Mouse (Mus musculus) spleen, adult 2 months (tissue): ENCODE measurements around the gene Mllt1. TPM values are rescaled to one million over a fixed set of nuclear protein-coding genes. Genes with fewer than 3 reads are reported as not detected.

Experiments used
- DNase-seq, 2 experiments: peaks; one replicate each; pipeline versions ENCODE4 v3.0.0 to v3.0.0-alpha.2; 2012 to 2021; ENCODE audit warnings: low spot score in 2 of 2, low read depth in 1 of 2
- H3K27ac ChIP-seq: fragments of 200-500 bp; 2 replicates; pipeline ENCODE4 v1.5.1; 2012; ENCODE audit warnings: low read length, inconsistent platforms; ENCODE audit not compliant: insufficient read depth
- H3K27me3 ChIP-seq: fragments of 200-500 bp; 2 replicates; pipeline ENCODE4 v1.6.1; 2012; ENCODE audit warnings: mild to moderate bottlenecking, moderate library complexity, low read length, inconsistent platforms; ENCODE audit not compliant: control insufficient read depth, insufficient read depth
- H3K36me3 ChIP-seq: fragments of 200-500 bp; 2 replicates; pipeline ENCODE4 v1.6.1; 2012; ENCODE audit warnings: mild to moderate bottlenecking, low read length, inconsistent platforms; ENCODE audit not compliant: control insufficient read depth, insufficient read depth
- H3K4me1 ChIP-seq: fragments of 200-500 bp; 2 replicates; pipeline ENCODE4 v1.6.1; 2011; ENCODE audit warnings: inconsistent platforms; ENCODE audit not compliant: control insufficient read depth, insufficient read depth, insufficient read length
- H3K4me3 ChIP-seq: fragments of 200-500 bp; 2 replicates; pipeline ENCODE4 v1.5.1; 2011; ENCODE audit warnings: mild to moderate bottlenecking, inconsistent platforms; ENCODE audit not compliant: insufficient read depth, insufficient read length; ENCODE audit errors: extremely low read depth
- CTCF ChIP-seq: fragments of 200-500 bp; IDR thresholded peaks from 2 replicates; pipeline ENCODE4 v1.5.1; 2011; ENCODE audit warnings: mild to moderate bottlenecking, inconsistent platforms; ENCODE audit not compliant: insufficient read depth, insufficient read length, insufficient replicate concordance; ENCODE audit errors: extremely low read depth
- POLR2A ChIP-seq: fragments of 200-500 bp; IDR thresholded peaks from 2 replicates; pipeline ENCODE4 v1.6.1; 2011; ENCODE audit warnings: low read depth, low read length, inconsistent platforms
- WGBS: fragments of 180-500 bp; shearing (Covaris S2); methylation state at CpG from one replicate; pipeline ENCODE4 v1.1.7; 2018; 5-methylcytosine and 5-hydroxymethylcytosine counted together
- polyA plus RNA-seq: library from polyadenylated mRNA; depleted of rRNA; stranded (reverse); fragments of >200 nt; gene quantifications from 2 replicates; pipeline ENCODE4 v1.2.3, GENCODE M21; 2012

Gene Mllt1
- polyA plus RNA-seq, 1 experiment = 36.2 TPM

DNA sequence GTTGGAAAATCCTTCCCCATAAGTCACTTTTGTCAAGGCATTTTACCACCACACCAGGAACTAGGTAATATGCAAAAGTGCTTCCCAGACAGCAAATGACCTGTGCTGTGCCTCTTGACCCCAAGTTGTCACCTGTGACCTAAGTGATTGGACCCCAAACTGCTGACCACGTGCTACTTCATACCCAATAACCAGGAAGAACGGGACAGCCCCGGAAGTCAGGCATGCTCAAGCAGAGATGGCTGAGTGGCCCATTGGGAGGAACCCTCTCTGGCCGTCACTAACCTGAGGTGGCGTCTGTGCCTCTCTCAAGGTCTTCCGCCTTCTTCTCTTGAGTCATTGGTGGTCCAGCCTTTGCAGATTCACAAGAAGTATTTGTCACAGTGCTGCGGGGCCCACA is 62.7 kb downstream of the Mllt1 start:
- 77% methylated on average over 7 of the region's 7 CpGs for WGBS

DNA sequence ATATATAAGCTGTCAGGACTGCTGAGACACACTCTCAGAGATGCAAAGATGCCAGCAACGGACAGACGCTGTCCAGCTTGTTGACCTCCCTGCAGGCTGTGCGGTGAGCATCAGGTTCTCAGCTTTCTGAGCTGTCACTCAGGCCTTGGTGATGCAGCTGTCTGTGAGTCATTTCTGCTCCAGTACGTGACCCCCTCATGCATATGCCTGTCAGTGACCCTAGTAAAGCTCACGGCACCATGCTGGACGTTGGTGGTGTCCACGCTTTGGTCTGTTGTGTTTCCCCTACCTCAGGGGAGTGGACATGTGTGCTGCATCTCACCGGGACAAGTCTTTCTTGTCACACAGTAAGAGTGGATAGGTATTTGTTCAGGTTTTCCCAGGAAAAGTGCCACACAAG is 63.4 kb downstream of the Mllt1 start:
- Histone ChIP-seq H3K4me1 (no peaks in the 10 kb centered on the region), H3K27me3 (no peaks in the 10 kb centered on the region), H3K4me3 (no peak overlapping the region), H3K36me3 (no peaks in the 10 kb centered on the region), H3K27ac (no peak overlapping the region)
- no peak for DNase-seq
- no peak for TF ChIP-seq POLR2A
- no peak for TF ChIP-seq CTCF
- 85% methylated on average over 8 of the region's 8 CpGs for WGBS

More for the DNA sequence above, 62.7 kb downstream of the Mllt1 start:
- Histone ChIP-seq H3K27ac (no peak overlapping the region), H3K36me3 (no peaks in the 10 kb centered on the region), H3K4me1 (no peaks in the 10 kb centered on the region), H3K4me3 (no peak overlapping the region), H3K27me3 (no peaks in the 10 kb centered on the region)
- DNase-seq = no peak
- no peak for TF ChIP-seq CTCF
- TF ChIP-seq POLR2A = no peak

DNA sequence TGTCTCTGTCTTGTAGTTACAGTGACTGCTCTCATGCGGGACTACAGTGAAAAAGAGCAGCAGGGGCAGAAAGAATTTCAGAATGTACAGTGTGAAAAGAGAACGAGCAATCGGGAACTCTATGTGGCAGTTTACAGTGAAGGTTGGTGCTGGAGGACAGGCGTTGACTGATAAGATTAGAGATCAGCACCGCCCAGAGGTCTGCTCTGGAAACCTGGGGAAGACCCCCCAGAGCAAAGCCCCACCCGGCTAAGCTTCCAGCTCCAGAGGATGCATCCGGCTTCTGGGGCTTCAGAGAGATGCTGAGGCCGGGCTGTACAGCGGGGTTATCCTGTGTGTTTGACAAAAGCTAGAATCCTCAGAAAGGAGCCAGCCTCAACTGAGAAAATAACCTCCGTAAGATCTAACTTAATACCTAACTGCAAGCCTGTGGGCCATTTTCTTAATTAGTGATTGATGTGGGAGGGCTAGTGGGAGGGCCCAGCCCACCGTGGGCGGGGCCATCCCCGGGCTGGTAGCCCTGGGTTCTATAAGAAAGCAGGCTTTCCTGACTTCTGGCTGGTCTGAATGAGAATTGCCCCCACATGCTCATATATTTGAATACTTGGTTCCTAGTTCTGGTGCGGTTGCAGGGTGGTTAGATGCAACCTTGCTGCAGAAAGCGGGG is 64.8 kb downstream of the Mllt1 start:
- TF ChIP-seq CTCF (no peak), POLR2A (no peak)
- no peaks in the 10 kb centered on the region for H3K36me3 ChIP-seq
- H3K27me3 ChIP-seq = no peaks in the 10 kb centered on the region
- 80% methylated on average over 15 of the region's 15 CpGs for WGBS
- H3K27ac ChIP-seq = no peak overlapping the region
- no peak for DNase-seq
- H3K4me3 ChIP-seq = no peak overlapping the region
- H3K4me1 ChIP-seq = no peaks in the 10 kb centered on the region

DNA sequence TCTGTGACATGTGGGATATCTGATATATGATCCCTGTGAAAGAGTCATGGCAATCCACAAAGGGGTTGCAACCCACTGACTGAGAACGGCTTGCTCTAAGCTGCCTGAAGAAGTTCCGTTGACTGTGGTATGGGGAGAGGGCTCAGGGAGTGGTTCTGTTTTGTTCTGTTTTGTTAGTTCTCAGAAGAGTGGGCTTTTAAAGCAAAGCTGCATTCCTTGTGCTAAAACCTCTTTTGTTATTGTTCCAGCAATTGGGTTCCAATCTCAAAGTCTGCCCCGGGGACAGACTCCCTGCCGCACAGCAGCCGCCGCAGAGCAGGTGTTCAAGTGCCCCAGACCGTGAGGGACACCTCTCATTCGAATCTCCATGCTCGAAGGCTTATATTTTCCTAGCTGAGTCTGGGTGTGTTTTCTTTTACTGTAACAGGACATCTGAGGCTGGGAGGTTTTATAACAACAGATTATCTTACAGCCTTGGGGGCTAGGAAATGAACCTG is 65.7 kb downstream of the Mllt1 start:
- Histone ChIP-seq H3K4me3 (no peak overlapping the region), H3K27me3 (no peaks in the 10 kb centered on the region), H3K4me1 (no peaks in the 10 kb centered on the region), H3K36me3 (no peaks in the 10 kb centered on the region), H3K27ac (no peak overlapping the region)
- no peak for DNase-seq
- 91% methylated on average over 9 of the region's 9 CpGs for WGBS
- TF ChIP-seq POLR2A (no peak), CTCF (no peak)

DNA sequence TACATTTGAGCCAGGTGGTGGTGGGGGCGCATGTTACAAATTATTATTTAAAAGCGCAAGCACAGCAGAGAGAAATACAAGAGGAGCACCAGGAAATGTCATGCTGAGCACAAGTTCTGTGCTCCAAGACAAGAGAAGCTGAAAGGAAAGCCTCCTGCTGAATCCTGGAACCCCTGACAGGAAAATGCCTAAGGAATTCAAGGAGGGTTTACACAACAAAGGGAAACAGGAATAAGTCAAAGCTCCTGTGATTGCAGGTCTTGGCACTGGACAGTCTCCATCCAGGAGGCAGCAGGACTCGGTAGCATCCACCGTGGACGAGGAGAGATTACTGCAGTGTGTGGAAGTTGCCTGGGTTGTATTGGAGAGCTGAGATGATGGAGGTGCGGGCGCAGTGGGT is 69.1 kb downstream of the Mllt1 start:
- no peaks in the 10 kb centered on the region for H3K36me3 ChIP-seq
- whole genome bisulfite sequencing = 97% methylated on average over 7 of the region's 7 CpGs
- H3K27me3 ChIP-seq = no peaks in the 10 kb centered on the region
- H3K4me3 ChIP-seq = no peak overlapping the region
- TF ChIP-seq POLR2A (no peak), CTCF (no peak)
- H3K27ac ChIP-seq = no peak overlapping the region
- no peak for DNase-seq
- peaks cover 2% of the 10 kb centered on the region; the same call in 1 of the 2 replicates for H3K4me1 ChIP-seq

DNA sequence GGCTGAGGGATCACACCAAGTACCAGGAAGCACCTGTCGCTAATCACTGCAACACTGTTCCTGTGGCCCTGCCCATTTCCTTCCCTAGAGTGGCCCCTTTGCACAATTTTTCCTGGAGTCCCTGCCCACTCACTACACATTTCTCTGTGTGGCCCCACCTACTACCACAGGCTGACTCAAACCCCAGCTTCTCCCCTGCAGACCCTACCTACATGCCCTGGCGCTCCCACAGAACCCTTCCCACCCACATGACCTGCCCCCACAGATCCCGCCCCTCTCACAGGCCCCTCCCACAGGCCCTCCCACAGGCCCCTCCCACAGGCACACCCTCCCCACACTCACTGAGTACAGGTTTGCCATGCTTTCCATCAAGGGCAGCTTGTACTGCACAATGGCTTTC is 74.0 kb downstream of the Mllt1 start:
- no peak overlapping the region for H3K4me3 ChIP-seq
- WGBS = 7% methylated on average over 3 of the region's 3 CpGs
- no peaks in the 10 kb centered on the region for H3K36me3 ChIP-seq
- TF ChIP-seq POLR2A (no peak), CTCF (no peak)
- H3K4me1 ChIP-seq = peaks cover 3% of the 10 kb centered on the region; the same call in 1 of the 2 replicates
- H3K27ac ChIP-seq = no peak overlapping the region
- no peak for DNase-seq
- H3K27me3 ChIP-seq = no peaks in the 10 kb centered on the region

DNA sequence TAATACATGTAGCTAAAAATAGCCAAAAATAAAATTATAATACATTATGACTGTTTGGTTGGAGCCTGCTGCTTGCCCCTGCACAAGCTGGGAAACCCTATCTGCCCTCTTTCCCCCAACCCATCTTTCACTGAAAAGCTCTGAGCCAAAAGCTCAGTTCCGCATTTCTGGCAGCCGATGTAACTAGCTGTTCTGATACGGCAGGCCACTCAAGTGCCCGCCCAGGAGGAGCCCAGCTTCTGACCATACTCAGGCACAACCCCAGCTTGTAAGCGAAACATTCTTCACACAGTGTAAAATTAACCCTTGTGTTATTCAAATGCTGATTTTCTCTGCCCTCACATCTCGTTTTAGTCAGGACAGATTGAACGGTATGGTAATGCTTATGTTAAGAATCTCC is 76.3 kb downstream of the Mllt1 start:
- no peak overlapping the region for H3K4me3 ChIP-seq
- no peak for TF ChIP-seq POLR2A
- TF ChIP-seq CTCF = no peak
- H3K27ac ChIP-seq = no peak overlapping the region
- no peak for DNase-seq
- WGBS = 16% methylated on average over 7 of the region's 7 CpGs
- H3K4me1 ChIP-seq = peaks cover 3% of the 10 kb centered on the region; the same call in 1 of the 2 replicates
- no peaks in the 10 kb centered on the region for H3K36me3 ChIP-seq
- no peaks in the 10 kb centered on the region for H3K27me3 ChIP-seq
